Mouse (Mus musculus) hindbrain, embryonic 15.5 days (tissue): ENCODE data around the gene Golga1. TPM values are rescaled to one million over a fixed set of nuclear protein-coding genes. Genes with fewer than 3 reads are reported as not detected.

ENCODE experiments used
- ATAC-seq: fragments of 200-750 bp; cut with Nextera tagmentation; 2 replicates; pipeline ENCODE4 v1.8.0; 2017; ENCODE audit warnings: low read depth, moderate number of reproducible peaks, moderate TSS enrichment; ENCODE audit not compliant: low FRiP score
- H3K27ac ChIP-seq: fragments of 300-500 bp; sonication (generic); replicated peaks from 2 replicates; pipeline ENCODE4 v1.5.1; 2015; ENCODE audit warnings: mild to moderate bottlenecking, inconsistent platforms
- H3K27me3 ChIP-seq: fragments of 300-500 bp; sonication (generic); 2 replicates; pipeline ENCODE4 v1.6.1; 2015; ENCODE audit warnings: control low read depth, inconsistent platforms
- H3K36me3 ChIP-seq: fragments of 300-500 bp; sonication (generic); 2 replicates; pipeline ENCODE4 v1.6.1; 2015; ENCODE audit warnings: control low read depth, inconsistent platforms
- H3K4me1 ChIP-seq: fragments of 300-500 bp; sonication (generic); replicated peaks from 2 replicates; pipeline ENCODE4 v1.6.1; 2015; ENCODE audit warnings: control low read depth, inconsistent platforms
- H3K4me2 ChIP-seq: fragments of 300-500 bp; sonication (generic); 2 replicates; pipeline ENCODE4 v1.6.1; 2015; ENCODE audit warnings: moderate library complexity, mild to moderate bottlenecking, inconsistent platforms
- H3K4me3 ChIP-seq: fragments of 300-500 bp; sonication (generic); 2 replicates; pipeline ENCODE4 v1.5.1; 2015; ENCODE audit warnings: mild to moderate bottlenecking, inconsistent platforms
- H3K9ac ChIP-seq: fragments of 300-500 bp; sonication (generic); 2 replicates; pipeline ENCODE4 v1.6.1; 2015; ENCODE audit warnings: inconsistent platforms
- H3K9me3 ChIP-seq: fragments of 300-500 bp; sonication (generic); 2 replicates; pipeline ENCODE4 v1.6.1; 2016; ENCODE audit warnings: control low read depth, inconsistent platforms
- WGBS: fragments of 180-500 bp; shearing (Covaris S2); methylation state at CpG from one replicate; pipeline ENCODE4 v1.1.7; 2015; 5-methylcytosine and 5-hydroxymethylcytosine counted together
- polyA plus RNA-seq: library from polyadenylated mRNA; unstranded; fragments of >200 nt; fragmentation: Nextera tagmentation; extraction: Ambion mirVana; gene quantifications from 2 replicates; pipeline ENCODE4 v1.2.1, GENCODE M21; 2015

Gene Golga1
- polyA plus RNA-seq, 1 experiment from 2014 or later: 30.3 TPM

DNA sequence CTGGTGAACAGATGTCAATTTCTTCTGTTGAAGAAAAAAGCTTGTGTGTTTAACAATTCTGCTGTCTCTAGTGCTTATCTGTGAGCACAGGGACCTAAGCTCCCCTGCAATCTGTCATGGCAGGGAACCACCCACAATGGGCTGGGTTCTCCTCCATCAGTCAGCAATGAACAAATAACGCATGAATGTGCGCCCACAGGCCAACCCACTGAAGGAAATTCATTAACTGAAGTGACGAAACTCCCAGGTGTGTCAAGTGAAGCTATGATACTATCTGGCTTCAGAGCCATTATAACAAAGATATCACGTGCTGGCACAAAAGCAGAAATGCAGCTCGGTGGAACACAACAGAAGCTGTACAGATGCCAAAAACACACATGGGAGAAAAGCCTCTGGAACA is 95.3 kb downstream of the Golga1 start:
- Histone ChIP-seq H3K36me3 (no peaks in the 10 kb centered on the region), H3K4me1 (no peaks in the 10 kb centered on the region), H3K27me3 (no peaks in the 10 kb centered on the region), H3K9me3 (no peaks in the 10 kb centered on the region), H3K9ac (no peak overlapping the region), H3K27ac (no peak overlapping the region), H3K4me3 (no peak overlapping the region), H3K4me2 (no peak overlapping the region)
- 79% methylated on average over 5 of the region's 5 CpGs for WGBS
- no peak for ATAC-seq

DNA sequence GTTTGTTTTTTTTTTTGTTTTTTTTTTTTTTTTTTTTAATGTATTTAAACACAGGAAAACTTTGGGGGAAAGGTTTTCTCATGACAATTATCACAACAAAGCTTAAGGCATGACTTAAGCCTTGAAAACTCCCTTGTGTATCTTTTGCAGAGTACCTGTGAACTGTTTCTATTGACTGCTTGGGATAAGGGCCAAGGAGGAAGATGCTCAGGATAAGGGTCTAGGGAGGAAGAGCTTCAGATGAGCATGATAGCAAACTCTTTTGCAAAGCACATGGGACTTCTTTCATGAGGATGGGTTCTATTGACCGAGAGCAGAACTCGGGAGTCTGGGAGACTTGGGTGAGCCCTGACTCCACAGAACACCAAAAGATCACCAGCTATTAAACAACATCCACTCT is 95.7 kb downstream of the Golga1 start:
- no peaks in the 10 kb centered on the region for H3K4me1 ChIP-seq
- no peak overlapping the region for H3K9ac ChIP-seq
- no peaks in the 10 kb centered on the region for H3K27me3 ChIP-seq
- no peak overlapping the region for H3K4me3 ChIP-seq
- no peak overlapping the region for H3K4me2 ChIP-seq
- no peaks in the 10 kb centered on the region for H3K9me3 ChIP-seq
- WGBS: 93% methylated on average over 2 of the region's 2 CpGs
- H3K36me3 ChIP-seq: no peaks in the 10 kb centered on the region
- no peak for ATAC-seq
- H3K27ac ChIP-seq: no peak overlapping the region

Other genes with a start within 250 kb of the Golga1 start
- gene Nr6a1, start 137.9 kb downstream of the Golga1 start, polyA plus RNA-seq: 2.1 and 2.2 TPM in 2 replicates
- 4.7 and 7.3 TPM in 2 replicates for gene Olfml2a, start 133.6 kb downstream of the Golga1 start, polyA plus RNA-seq
- gene Wdr38, start 68.1 kb downstream of the Golga1 start, polyA plus RNA-seq: 1.8 and 2.1 TPM in 2 replicates
- 140 and 153 TPM in 2 replicates for gene Arpc5l, start 60.2 kb downstream of the Golga1 start, polyA plus RNA-seq
- 592 and 671 TPM in 2 replicates for gene Rpl35, start 59.9 kb downstream of the Golga1 start, polyA plus RNA-seq
- 15.4 and 18.7 TPM in 2 replicates for gene Scai, start 125.2 kb upstream of the Golga1 start, polyA plus RNA-seq
- gene Ppp6c, start 160.9 kb upstream of the Golga1 start, polyA plus RNA-seq: 68.5 and 70.5 TPM in 2 replicates